Mouse (Mus musculus): ENCODE measurements around the gene Dennd4a. TPM values are rescaled to one million over a fixed set of nuclear protein-coding genes. Genes with fewer than 3 reads are reported as not detected.
A peak's percentile ranks its signal among the peaks of the same experiment; 100 is the strongest.
"Not testable (repeated sequence)": the region's sequence is repeated elsewhere in the genome, so short reads cannot be mapped to it uniquely, and the experiment has no call there.

Dennd4a gene
- total and polyA plus RNA-seq, 3 experiments: 22.6 to 41.1 (median 37.1) TPM

- H3K79me2 ChIP-seq (replicated peaks; ENCODE audit: control insufficient read depth, extremely low read depth, insufficient read depth, poor library complexity, severe bottlenecking): peaks cover 58% of the 10 kb centered on the region
- H3K27me3 ChIP-seq (replicated peaks): no peaks in the 10 kb centered on the region
- no peak for DNase-seq (ENCODE audit: extremely low read depth)
- dilution Hi-C loops (cut with MboI; ENCODE audit: extremely low pct_ligation_motif_present, extremely low pct_unique_long_range_greater_than_20kb, low sequenced_read_pairs): no loop called here
- TF ChIP-seq BHLHE40 (IDR thresholded peaks at IDR 0.05; ENCODE audit: low read depth, low read length) (no peak), SIN3A (IDR thresholded peaks at IDR 0.05; ENCODE audit: low read length) (peak; percentile 11; the same call in 1 of the 2 replicates)
- H3K4me2 ChIP-seq (ENCODE audit: insufficient read depth, low read depth, poor library complexity, severe bottlenecking): peak overlapping the region; percentile 78; the same call in 1 of the 2 replicates
- H3K27ac ChIP-seq (ENCODE audit: insufficient read depth, low read depth): peak overlapping the region; percentile 94; the same call in 1 of the 2 replicates
- peaks cover 0 to 26% of the 10 kb centered on the region in 2 experiments for H3K36me3 ChIP-seq (replicated peaks in 1 of 2; ENCODE audit: control insufficient read depth in 1 of 2, insufficient read depth in 1 of 2, low read length in 1 of 2)
- no peaks in the 10 kb centered on the region for H3K9me3 ChIP-seq (replicated peaks; ENCODE audit: low read length)
- peak overlapping the region; percentile 91 for H3K9ac ChIP-seq (ENCODE audit: insufficient read depth, low read depth)
- in situ Hi-C loops (cut with MboI; ENCODE audit: low pct_ligation_motif_present, low pct_unique_long_range_greater_than_20kb, low sequenced_read_pairs): no loop called here
- H3K4me3 ChIP-seq (replicated peaks in 1 of 3; ENCODE audit: low read depth in 2 of 3, low read length in 2 of 3, poor library complexity in 1 of 3): peak overlapping the region; percentile 84 to 92 (median 86)
- H3K4me1 ChIP-seq (ENCODE audit: control insufficient read depth in 1 of 2, insufficient read depth in 2 of 2): peaks cover 8 to 64% of the 10 kb centered on the region in 2 experiments
Measured at GRCm38 (mm10) chr9:64812475-64812860, 1.3 kb downstream of the Dennd4a start.

GRCm38 (mm10) chr9:64814273-64814672 is 3.1 kb downstream of the Dennd4a start:
- Histone ChIP-seq H3K4me3 (replicated peaks in 1 of 3; ENCODE audit: low read depth in 2 of 3, low read length in 2 of 3, poor library complexity in 1 of 3) (peak overlapping the region in 2 of 3 experiments; percentile 10 to 27), H3K4me1 (ENCODE audit: control insufficient read depth in 1 of 2, insufficient read depth in 2 of 2) (peaks cover 8 to 54% of the 10 kb centered on the region in 2 experiments), H3K79me2 (replicated peaks; ENCODE audit: control insufficient read depth, extremely low read depth, insufficient read depth, poor library complexity, severe bottlenecking) (peaks cover 72% of the 10 kb centered on the region), H3K9ac (ENCODE audit: insufficient read depth, low read depth) (peak overlapping the region; percentile 19; the same call in 1 of the 2 replicates), H3K27ac (ENCODE audit: insufficient read depth, low read depth) (no peak overlapping the region; the same call in 1 of the 2 replicates), H3K36me3 (replicated peaks in 1 of 2; ENCODE audit: control insufficient read depth in 1 of 2, insufficient read depth in 1 of 2, low read length in 1 of 2) (peaks cover 0 to 32% of the 10 kb centered on the region in 2 experiments), H3K9me3 (replicated peaks; ENCODE audit: low read length) (no peaks in the 10 kb centered on the region), H3K4me2 (ENCODE audit: insufficient read depth, low read depth, poor library complexity, severe bottlenecking) (peak overlapping the region; percentile 37), H3K27me3 (replicated peaks) (no peaks in the 10 kb centered on the region)
- peak in 1 of 2 experiments; percentile 56; a peak in 2 of 4 replicates for TF ChIP-seq CTCF (conservative IDR thresholded peaks at IDR 0.05 in 1 of 2, IDR thresholded peaks at IDR 0.05 in 1 of 2; ENCODE audit: low read depth in 2 of 2, low read length in 2 of 2)
- TF ChIP-seq SMC3 (IDR thresholded peaks at IDR 0.05; ENCODE audit: low read depth, low read length): peak; percentile 30
- no peak for TF ChIP-seq ELF1 (IDR thresholded peaks at IDR 0.05; ENCODE audit: low read depth, low read length)
- TF ChIP-seq RAD21 (IDR thresholded peaks at IDR 0.05; ENCODE audit: low read depth, low read length): peak; percentile 48
- no peak for TF ChIP-seq HCFC1 (IDR thresholded peaks at IDR 0.05; ENCODE audit: low read depth, low read length)
- no peak for TF ChIP-seq MXI1 (IDR thresholded peaks at IDR 0.05; ENCODE audit: low read depth, low read length)
- TF ChIP-seq MAX (IDR thresholded peaks at IDR 0.05; ENCODE audit: low read length): no peak
- no peak for TF ChIP-seq BHLHE40 (IDR thresholded peaks at IDR 0.05; ENCODE audit: low read depth, low read length)
- no peak for TF ChIP-seq TCF12 (IDR thresholded peaks at IDR 0.05; ENCODE audit: low read depth, low read length)
- no peak for TF ChIP-seq MEF2A (IDR thresholded peaks at IDR 0.05; ENCODE audit: borderline replicate concordance, low read depth, low read length)
- TF ChIP-seq UBTF (IDR thresholded peaks at IDR 0.05; ENCODE audit: low read depth, low read length): no peak
- TF ChIP-seq NELFE (IDR thresholded peaks at IDR 0.05; ENCODE audit: low read depth, low read length): no peak
- in situ Hi-C loops (cut with MboI; ENCODE audit: low pct_ligation_motif_present, low pct_unique_long_range_greater_than_20kb, low sequenced_read_pairs): no loop called here
- dilution Hi-C loops (cut with MboI; ENCODE audit: extremely low pct_ligation_motif_present, extremely low pct_unique_long_range_greater_than_20kb, low sequenced_read_pairs): no loop called here
- no peak for DNase-seq (ENCODE audit: extremely low read depth)

- H3K4me2 ChIP-seq (ENCODE audit: insufficient read depth, low read depth, poor library complexity, severe bottlenecking); H3K27ac ChIP-seq (ENCODE audit: insufficient read depth, low read depth); dilution Hi-C loops (cut with MboI; ENCODE audit: extremely low pct_ligation_motif_present, extremely low pct_unique_long_range_greater_than_20kb, low sequenced_read_pairs); H3K9me3 ChIP-seq (replicated peaks; ENCODE audit: low read length); H3K4me3 ChIP-seq (replicated peaks in 1 of 3; ENCODE audit: low read depth in 2 of 3, low read length in 2 of 3, poor library complexity in 1 of 3); in situ Hi-C loops (cut with MboI; ENCODE audit: low pct_ligation_motif_present, low pct_unique_long_range_greater_than_20kb, low sequenced_read_pairs); DNase-seq (ENCODE audit: extremely low read depth); H3K27me3 ChIP-seq (replicated peaks); H3K9ac ChIP-seq (ENCODE audit: insufficient read depth, low read depth): not testable (repeated sequence)
- Histone ChIP-seq H3K4me1 (ENCODE audit: control insufficient read depth in 1 of 2, insufficient read depth in 2 of 2) (peaks cover 15 to 77% of the 10 kb centered on the region in 2 experiments), H3K36me3 (replicated peaks in 1 of 2; ENCODE audit: control insufficient read depth in 1 of 2, insufficient read depth in 1 of 2, low read length in 1 of 2) (peaks cover 0 to 36% of the 10 kb centered on the region in 2 experiments), H3K79me2 (replicated peaks; ENCODE audit: control insufficient read depth, extremely low read depth, insufficient read depth, poor library complexity, severe bottlenecking) (peaks cover 84% of the 10 kb centered on the region)
Measured at GRCm38 (mm10) chr9:64819686-64820085, 8.5 kb downstream of the Dennd4a start.

Measured in CH12.LX (cell line).